Mouse (Mus musculus) liver, embryonic 14.5 days (tissue): ENCODE data around the gene Car3.

Experiments used
- CTCF ChIP-seq: IDR thresholded peaks from 2 replicates; pipeline ENCODE4 v1.5.1; 2016; ENCODE audit warnings: antibody characterized with exemption, low read depth, control low read depth
- EP300 ChIP-seq: IDR thresholded peaks from 2 replicates; pipeline ENCODE4 v1.6.1; 2016; ENCODE audit warnings: antibody characterized with exemption, low read depth

DNA sequence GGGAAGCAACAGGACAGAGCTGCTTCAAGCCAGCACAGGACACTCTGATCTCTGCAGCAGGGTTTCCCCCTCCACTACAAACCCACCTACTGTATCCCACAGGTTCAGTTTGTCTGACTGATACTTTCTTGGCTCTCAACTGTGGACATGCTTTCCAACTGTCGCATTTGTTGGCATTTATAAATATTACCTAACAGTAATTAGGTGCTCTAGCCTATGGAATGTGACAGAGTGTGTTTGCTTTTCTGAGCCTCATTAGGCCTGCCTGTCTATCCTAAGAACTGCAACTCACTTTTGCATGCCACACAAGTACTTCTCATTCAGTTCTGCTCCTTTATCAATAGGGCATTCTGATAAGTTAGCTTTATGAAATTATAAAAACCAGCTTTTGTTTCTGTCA is 8.9 kb upstream of the Car3 start:
- TF ChIP-seq CTCF (no peak), EP300 (no peak)
